Mouse (Mus musculus) B cell, adult 2 months (primary cell): Measurements from ENCODE around the gene Tenm4.

ENCODE experiments used
- DNase-seq, 2 experiments: peaks; one replicate each; pipeline ENCODE4 v3.0.0; 2022

Gene Tenm4

GRCm38 (mm10) chr7:96532804-96533400 is 361.9 kb downstream of the Tenm4 start:
- DNase-seq, result no peak

DNA sequence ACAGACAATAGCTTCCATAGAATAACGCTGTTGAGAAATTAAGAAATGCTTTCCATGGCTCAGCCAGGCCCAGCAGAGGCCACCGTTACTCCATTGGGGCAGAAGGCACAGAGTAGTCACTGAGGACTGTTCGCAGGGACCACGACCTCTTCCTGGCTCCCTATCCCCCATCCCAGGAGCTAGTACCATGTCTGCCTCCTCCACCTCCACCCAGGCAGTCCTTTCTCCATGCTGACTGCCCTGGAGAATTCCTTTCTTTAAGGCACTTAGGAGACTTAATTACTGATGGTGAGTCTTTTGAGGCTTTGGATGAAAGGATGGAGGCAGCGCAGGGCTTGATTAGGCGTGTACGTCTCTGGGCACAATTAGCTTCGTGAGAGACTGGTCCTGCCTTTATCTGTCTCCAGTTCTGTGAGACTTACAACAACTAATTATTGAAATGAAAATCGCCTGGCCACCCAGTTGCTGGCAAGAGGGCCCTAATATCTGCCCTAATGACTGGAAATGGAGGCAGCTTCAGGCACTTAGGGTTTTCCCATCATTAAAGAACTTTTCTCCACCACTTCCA is 365.4 kb downstream of the Tenm4 start:
- no peak for DNase-seq

DNA sequence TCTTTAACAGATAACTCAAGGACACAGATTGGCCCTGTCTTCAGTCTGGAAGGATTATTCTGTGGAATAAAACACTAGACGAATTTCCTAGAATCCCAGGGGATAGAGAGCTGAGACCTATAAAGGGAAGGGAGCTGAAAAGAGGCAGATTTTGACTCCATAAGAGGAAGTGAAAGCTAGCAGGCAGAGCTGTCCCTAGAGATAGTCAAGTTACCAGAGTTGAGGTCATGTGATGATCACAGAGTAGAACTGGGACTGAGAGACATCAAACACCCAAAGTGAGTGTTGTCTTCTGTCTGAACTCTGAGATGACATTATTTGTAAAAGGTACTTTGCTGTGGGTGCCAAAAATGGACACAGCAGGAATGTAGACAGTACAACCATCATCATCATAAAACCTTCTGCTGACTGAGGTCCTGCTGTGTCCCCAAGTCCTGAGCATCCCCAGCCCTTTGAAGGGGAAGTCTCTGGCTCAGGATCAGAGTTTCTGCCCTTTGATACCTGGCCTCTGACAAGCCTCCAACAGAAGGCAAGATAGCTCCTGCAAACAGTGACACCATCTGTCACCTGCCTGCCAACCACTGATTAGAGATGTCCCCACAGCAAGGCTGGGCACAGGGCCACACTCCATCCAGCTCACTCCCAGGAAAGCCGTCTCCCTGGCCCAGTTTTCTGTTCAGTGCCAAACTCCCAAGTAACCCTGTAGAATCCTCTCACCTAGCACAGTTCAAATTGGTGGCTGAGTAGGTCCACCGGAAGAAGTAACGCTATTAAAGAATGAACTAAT is 368.4 kb downstream of the Tenm4 start:
- peak; percentile 10 to 12 for DNase-seq

DNA sequence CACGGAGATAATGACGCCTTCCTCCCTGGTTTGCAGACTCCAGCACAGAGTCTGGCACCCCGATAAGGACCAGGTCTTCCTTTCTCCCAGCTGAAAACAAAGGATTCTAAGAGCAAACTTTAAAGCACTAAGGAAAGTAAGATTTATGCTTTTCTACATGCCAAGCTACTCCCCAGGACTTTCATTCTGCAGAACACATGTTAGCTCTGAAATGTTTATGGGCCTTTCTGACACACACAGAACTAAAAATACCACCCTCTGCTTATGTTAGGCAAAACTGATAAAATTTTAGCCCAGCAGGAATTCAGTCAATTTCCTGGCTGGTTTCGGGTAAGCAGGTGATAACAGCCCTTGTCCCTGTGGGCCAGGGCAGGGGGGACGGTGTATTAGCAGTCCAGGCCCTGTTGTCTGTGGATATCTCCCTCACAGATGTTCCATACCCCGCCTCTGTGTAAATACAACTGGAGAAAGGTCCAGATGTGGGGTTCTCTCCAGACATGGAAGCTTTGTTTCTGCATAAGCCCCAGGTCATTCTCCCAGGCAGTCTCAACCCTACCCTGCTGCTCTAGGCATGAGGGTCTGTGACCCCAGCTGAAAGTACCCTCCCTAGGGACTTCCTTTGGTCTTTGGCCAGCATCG is 369.5 kb downstream of the Tenm4 start:
- DNase-seq, result no peak

DNA sequence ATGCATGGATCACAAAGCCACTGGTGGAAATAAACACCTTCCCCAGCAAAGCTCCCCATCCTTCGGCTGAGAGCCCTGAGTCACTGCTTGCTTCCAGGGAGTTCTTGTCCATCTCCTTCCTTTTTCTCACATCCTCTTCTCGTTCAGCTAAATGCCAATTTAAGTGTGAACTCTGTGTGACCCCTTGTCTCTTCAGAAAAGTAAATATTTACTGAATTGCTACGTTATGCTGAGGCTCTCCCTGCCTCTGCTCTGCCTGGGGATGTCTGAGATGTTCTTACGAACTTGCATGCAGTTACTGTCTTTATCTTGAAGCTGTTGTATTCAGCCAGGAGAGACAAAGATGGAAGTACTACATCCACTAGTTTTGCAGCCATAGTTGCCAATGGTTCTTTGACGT is 374.9 kb downstream of the Tenm4 start:
- DNase-seq, result no peak

DNA sequence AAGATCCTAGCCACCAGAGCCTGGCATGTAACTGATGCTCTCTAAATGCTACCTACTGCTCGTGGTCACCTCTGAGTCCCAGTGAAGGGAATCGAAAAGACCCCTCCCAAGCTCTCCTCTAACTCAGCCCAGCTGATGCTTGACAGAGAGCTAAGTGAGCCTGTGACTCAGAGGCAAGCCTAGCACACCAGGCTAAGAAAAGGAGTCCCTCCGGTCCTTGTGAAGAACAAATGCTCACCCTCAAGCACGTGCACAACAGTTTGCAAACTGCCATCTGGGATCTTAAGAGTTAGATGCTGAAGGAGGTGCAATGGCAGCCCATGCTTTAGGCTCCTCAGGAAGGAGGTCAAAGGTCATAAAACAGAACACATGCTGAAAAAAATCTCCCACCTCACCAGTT is 380.8 kb downstream of the Tenm4 start:
- no peak for DNase-seq

DNA sequence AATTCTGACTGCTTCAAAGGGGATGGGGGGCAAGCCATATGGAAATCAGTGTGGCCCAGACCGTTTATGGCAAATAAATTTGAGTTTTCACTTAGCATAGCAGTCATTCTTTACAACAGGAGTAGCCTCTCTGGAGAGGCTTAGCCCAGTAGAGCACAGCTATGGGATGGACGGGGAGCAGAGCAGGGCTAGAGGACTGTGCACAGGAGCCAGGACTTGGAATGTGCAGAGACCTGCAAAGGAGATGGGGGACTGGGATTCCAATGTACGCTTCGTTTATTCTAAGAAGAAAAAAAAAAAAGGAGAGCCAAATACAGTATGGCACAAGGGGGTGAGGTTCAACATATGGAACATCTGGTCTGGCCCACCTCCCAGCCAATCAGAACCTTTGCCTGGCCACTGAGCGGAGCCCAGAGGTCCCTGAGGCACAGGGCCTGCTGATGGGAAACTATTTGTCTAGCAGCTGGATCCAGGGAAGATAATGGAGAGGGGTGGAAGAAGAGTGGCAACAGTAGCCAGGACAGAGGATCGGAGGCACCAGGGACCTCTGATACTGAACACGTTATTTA is 381.3 kb downstream of the Tenm4 start:
- DNase-seq, result no peak

- DNase-seq, result peak; percentile 41 to 47
These were observed 383.2 kb downstream of the Tenm4 start for GRCm38 (mm10) chr7:96554277-96554690.

- DNase-seq, result no peak
These were observed 384.2 kb downstream of the Tenm4 start for GRCm38 (mm10) chr7:96555294-96555693.

DNA sequence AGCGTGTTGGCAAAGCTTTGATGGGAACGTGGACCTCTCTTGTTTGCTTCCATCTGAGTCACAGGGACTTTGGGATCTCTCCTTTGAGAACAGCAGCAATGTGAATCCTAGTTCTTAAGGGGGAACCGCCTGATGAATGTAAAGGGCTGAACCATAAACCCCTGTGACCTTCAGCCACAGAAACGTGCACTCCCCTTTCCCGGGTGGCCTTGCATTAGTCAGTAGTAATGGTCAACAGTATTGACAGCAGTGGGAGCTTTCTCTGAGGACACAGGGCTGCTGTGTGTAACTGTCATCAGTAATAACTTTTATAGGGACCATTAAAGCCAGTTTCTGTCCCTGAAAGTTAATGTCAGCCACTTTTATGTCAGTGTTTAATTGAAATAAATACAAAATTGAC is 385.7 kb downstream of the Tenm4 start:
- DNase-seq, result no peak

DNA sequence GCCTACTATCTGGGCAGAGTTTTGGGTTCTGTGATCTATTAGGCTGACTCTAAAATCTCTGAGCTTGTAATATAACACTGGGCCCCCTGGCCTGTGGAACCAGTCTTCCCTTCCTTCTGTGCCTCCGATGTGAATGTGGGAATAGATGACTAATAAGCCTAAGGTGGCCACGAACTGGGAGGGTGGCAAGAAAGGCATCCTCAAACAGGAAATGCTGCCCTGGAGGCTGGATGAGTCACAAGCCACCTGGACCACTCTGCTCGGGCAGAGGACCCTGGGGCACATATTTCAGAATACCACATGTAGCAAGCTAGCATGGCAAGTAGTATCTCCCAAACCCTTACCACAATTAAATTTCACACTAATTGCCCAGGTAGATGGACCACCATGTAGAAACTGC is 391.8 kb downstream of the Tenm4 start:
- no peak for DNase-seq

GRCm38 (mm10) chr7:96563329-96564065 is 392.5 kb downstream of the Tenm4 start:
- no peak for DNase-seq

DNA sequence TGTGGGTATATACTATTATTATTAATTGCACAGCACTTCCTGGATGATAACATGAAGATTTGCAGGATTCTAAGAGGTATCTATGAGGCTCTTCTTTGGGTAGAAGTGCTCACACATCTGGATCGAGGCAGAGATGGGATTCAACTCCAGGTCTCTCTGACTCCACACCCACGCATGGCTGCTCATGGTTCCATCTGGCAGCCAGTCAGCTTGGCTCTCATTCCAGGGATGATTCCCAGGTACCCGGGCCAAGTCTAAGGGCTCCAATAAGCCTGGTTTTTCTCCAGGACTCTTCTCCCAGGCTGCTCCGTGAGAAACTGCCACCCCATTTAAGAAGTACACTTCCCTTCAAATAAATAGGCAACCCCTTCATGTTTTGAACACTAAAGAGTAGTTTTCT is 394.8 kb downstream of the Tenm4 start:
- DNase-seq, result no peak

GRCm38 (mm10) chr7:96566260-96566659 is 395.2 kb downstream of the Tenm4 start:
- DNase-seq, result no peak

- DNase-seq, result no peak
These were observed 397.0 kb downstream of the Tenm4 start for GRCm38 (mm10) chr7:96568034-96568433.

- no peak for DNase-seq
These were observed 399.9 kb downstream of the Tenm4 start for GRCm38 (mm10) chr7:96570965-96571364.

DNA sequence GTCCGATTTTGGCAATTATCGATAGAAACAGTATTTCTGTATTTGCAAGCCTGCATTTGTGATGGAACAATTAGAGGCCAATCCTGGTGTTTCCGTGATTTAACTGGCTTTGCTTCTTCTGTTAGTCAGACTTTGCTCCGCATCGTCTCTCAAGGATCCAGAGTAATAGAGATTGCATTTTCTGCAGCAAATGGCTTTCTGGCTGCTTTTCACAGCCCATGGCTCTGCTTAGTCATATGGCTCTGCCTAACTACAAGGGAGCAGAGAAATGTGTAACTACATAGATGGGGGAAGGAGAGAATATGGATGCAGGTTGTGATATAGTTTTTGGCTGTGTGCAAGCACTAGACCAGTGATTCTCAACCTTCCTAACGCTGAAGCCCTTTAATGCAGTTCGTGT is 401.9 kb downstream of the Tenm4 start:
- DNase-seq, result no peak

- no peak for DNase-seq
These were observed 404.2 kb downstream of the Tenm4 start for GRCm38 (mm10) chr7:96575202-96575650.

GRCm38 (mm10) chr7:96582752-96583151 is 411.7 kb downstream of the Tenm4 start:
- DNase-seq, result no peak

- DNase-seq, result no peak
These were observed 416.4 kb downstream of the Tenm4 start for GRCm38 (mm10) chr7:96587403-96587802.

- no peak for DNase-seq
These were observed 417.5 kb downstream of the Tenm4 start for GRCm38 (mm10) chr7:96588567-96588966.

DNA sequence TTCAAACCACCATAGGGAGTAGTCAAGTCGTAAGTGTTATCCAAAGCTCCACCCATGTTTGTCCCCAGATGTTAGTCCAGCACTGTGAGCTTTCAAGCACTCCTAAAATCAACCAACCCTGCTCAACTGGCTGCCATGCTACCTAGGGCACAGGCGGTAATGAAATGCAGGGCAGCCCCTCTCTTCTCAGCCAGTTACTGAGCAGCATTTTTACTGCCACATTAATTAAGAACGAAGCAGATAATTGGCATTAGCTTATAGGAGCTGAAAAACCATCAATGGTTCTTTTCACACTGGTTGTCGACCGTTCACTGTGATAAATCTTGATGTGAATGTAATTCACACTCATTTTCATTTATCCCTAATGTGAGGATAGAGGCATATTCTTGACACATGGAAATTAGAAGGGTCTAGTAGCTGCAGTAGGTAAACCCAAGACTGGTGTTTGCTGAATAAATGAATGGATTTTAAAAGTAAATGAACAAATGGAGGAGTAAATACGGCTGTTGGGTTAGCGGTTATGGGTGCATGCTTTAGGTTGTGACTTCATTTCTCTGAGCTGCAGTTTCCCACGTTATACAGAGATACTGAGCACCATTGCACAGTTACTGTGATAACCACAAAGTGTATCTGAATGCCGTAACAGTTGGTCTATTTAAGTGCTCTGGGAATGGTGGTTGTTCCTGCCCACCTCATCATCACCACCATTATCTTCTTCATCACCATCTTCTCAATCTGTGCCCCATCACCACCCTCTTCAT is 424.7 kb downstream of the Tenm4 start:
- no peak for DNase-seq
